Mouse (Mus musculus) R1 (cell line): ENCODE data around the gene Cyp8b1.
A peak's percentile ranks its signal among the peaks of the same experiment; 100 is the strongest.

Source experiments
- DNase-seq: peaks from one replicate; pipeline ENCODE4 v3.0.0-alpha.2; 2018; ENCODE audit warnings: low read depth, low spot score

Cyp8b1 gene

DNA sequence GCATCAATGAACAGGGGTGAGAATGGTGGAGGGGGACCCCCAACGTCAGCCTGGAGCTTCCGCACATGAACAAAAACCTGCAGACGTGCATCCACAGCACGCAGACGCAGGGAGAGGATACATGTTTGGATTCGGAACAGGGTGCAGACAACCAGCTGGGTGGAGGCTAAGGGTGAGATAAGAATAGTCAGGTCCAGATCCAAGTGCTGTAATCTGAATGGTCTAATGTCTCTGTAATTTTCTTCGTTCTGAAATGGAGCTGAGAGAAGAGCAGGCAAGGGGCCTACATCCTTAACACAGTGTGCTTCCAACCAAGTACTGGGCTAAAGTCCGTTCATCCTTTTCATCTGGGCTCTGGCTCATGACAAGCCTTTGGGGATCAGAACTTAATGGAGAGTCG, 24.8 kb downstream of the Cyp8b1 start:
- DNase-seq: no peak

DNA sequence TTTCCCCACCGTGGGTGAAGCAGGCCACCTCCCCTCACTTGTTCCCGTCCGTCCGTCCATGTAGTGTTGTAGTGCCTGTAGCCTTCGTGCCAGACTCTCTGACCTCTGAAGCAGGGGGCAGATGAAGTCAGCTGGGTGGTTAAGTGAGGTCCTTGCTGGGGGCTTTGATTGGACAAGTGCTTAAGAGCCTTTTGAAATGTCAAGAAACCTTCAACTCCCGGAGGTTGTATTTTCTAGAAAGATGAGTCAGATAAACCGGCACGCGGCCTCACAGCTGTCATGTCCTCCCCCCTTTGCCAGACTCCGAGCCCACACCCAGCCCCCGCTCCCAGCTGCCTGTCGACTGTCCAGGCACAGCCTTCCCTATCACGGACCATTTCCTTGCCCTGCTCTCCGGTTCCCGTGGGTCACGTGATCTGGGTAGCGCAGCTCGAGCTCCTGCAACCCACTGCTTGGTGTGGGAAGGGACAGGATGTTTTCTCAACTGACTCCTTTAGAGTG, 25.6 kb downstream of the Cyp8b1 start:
- no peak for DNase-seq

DNA sequence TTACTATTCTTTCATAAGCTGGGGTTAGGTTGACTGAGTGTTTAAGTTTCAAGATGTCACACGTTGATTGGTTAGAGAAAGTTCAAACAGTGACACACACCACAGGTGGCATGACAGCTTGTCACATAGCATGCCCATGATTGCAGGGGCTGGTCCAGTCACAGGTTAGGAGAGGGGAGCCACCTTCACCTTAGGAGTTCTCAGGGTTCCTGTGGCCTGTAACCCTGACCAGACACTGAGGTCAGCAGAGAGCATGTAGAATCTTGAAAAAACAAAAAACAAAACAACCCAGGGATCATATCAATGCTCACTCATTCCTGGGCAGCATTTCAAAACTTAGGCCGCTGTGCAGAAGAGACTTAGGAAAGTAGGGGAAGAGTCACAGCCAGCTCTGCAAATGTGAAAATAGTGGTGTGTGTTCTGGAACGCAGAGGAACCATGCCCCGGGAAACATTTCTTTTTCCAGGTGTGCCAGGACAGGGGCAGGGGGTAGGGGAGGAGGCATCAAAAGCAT, 26.1 kb downstream of the Cyp8b1 start:
- no peak for DNase-seq

DNA sequence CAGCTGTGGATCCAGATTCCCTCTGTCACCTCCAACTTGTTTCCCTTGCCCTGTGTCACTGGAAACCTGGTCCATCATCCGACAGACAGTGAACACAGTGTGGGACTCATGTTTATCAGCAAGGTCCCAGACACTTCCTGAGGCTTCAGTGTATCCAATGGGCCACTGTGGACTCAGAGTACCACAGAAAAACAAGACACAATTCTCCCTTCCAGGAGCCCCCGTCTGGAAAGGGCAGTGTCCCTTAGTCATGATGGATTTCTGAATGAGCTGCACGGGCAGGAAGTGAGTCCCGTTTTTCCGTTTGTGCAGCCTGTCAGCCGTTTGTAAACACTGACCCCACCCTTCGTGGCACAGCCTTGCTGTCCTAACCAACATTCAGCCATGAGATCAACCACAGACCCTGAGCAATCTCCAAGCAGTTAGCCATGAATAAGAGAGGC, 34.1 kb downstream of the Cyp8b1 start:
- DNase-seq: no peak

DNA sequence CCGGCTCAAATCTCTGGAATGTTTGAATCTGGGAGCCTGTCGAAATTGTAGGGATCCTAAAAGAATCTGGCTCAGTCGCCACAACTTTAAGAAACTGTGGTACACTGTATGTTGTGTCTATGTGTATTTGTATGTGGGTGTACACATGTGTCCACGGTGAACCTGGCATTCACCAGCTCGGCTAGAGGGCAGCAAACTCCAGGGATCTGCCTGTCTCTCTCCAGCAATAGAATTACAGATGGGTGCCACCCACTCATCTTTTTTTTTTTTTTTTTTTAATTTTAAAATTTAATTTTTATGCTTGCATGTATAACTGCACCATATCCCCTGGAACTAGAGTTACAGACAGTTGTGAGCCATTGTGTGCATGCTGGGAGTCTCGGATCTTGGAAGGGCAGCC, 34.8 kb downstream of the Cyp8b1 start:
- no peak for DNase-seq

DNA sequence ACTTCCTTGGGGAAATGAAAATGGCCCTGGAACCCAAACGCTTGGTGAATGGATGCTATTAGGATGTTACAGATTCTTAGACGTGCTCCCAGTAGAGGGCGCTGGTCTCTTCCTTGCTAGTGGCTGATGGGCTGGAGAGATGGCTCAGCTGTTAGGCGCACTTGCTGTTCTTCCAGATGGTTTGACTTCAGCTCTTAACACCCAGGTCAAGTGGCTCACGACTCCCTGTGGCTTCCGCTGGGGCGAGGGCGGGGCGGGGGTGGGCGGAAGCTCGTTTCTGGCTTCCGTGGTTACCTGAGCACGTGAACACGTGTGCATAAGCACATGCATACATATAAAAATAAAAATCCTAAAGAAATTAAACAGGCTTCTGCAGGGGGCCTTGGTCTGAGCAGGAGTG, 35.3 kb downstream of the Cyp8b1 start:
- peak; percentile 84 for DNase-seq

DNA sequence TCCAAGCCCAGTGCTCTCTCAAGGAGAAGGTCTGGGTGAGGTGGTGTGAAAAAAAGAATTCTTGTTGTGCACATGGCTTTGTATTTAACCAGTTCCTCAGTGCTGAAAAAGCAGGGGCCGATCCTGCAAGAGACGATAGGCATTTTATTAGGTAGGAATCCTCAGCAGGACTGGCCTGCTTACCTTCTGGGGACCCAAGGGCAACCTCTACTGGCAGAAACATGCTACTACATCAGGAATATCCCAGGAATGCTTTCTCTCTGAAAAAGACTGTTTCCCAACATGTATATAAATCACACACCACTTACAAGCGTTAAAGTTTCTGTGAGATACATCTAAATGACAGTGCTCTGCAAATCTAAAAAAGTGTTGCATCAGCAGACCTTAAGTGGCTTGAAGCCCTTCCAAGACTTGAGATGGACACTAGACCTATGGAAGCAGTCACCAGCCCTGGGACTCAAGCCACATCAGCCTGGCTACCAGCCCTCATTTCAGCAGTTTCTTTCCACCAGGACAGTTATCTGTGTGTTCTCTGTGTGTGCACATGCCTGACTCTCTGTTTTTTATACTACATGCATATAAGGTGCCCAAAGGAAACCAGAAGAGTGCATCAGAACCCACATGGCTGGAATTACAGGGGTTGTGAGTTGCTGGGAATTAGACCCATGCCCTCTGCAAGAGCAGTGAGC, 38.9 kb downstream of the Cyp8b1 start:
- peak; percentile 63 for DNase-seq

DNA sequence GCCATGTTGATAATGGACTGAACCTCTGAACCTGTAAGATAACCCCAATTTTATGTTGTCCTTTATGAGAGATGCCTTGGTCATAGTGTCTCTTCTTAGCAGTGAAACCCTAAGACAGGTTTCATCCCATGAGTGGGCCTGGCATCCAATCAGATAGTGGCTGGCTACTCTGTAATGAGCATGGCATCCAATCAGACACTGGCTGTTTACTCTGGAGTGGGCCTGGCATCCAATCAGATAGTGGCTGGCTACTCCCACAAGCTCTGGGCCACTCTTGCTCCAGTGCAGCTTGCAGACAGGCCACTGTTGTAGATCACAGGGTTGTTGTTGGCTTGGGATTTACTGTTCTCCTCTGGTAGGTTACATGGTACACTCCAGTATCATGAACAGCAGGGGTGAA, 42.5 kb downstream of the Cyp8b1 start:
- no peak for DNase-seq

DNA sequence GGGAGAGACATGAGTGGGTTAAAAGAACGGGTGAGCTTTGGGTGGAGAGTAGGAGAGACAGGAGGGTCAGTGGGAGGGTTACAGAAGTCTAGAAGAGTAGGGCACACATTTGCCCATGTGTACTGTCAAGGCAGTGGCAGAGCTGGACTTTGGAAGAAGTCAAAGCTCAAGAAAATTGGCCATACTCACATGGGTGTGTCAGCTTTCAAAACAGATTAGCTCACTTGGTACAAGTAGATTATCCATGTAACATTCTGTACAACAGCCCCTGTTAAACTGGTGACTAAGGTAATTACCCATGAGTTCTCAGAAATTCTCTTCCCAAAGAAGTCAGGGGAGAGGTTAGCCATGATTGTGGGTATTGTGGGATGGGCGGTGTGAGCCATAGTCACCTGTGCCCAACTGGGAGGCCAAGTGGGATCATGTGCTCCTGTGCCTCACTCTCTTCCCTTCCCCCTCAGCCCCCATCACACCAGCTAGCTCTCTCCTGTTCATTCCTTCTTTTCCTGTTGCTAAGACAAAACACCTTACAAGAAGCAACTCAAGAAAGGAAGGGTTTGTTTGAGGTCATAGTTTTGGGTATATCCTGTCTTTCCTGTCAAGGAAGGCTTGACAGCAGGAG, 43.9 kb downstream of the Cyp8b1 start:
- no peak for DNase-seq

DNA sequence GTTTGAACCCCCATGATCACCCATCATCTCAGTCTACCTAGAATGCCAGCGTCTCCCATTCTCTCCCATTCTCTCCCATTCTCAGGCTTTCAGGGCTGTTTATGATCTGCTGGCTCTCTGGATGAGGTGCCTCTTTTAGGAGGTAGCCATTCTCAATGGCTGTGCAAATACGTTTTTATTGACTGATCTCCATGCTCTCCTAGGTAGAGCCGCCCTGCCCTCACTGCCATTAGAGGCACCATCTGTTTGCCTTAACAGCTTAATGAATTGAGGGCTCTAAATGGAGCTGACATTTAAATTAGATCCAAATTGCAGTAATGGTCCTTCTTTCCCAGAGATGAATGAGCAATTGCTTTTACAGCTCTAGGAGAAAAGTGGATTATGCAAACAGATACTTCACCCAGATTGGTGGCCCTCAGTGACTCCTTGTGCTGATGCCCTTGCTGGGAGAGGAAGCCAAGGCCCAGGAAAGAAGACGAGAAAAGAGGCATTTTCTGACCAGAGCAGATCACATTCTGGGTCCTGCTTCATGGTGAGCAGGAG, 46.1 kb downstream of the Cyp8b1 start:
- DNase-seq: no peak

DNA sequence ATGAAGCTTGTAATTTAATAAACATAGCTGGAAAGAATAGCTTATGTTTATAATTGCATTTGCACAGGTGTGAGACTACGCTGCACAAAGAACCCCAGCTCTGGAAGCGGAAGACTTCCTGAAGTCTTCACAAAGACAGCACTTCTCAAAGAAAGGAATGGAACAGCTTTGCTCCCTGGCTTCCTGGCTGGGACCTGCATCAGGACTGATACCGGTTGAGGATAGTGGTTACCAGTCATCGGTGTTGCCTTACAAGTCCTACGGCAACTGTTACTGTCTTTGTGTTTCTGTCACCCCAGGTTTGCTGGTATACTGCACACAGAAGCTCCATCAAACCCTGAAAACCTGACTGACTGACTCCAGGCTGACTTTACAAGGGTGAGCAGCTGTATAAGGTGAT, 46.7 kb downstream of the Cyp8b1 start:
- DNase-seq: no peak

DNA sequence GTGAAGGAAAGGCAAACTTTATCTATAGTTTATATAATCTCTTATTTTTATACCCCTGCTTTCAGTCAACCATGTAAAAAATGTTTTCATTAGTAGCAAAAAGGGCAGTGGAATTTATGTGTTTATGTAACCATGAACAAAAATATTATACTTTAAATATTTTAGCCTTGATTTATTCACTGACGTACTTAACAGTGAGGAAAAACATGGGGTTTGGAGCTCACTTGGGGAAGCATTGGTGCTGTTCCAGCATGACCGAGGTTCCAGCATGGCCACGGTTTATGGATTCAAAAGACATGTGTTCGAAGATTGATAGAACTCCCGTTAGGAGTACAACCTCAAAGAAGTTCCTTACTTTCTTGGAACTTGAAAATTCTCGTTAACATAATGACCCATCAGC, 47.9 kb downstream of the Cyp8b1 start:
- DNase-seq: no peak

DNA sequence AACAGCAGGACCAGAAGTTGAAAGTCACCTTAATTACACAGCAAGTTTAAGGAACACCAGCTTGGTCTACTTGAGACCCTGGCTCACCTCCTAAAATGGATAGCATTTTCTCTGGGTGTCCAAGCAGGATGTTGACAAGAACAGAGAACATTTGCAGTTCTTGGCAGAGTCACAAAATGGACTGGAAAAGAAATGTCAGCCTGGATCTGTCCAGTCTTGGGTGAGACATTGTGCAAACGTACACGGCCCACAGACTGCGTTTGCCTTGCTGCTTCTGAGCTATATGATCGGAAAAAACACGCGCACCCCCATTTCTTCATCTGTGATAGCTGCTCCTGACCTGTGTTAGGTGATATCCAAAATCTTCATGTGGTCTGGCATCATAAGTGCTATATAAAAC, 48.5 kb downstream of the Cyp8b1 start:
- DNase-seq: no peak

DNA sequence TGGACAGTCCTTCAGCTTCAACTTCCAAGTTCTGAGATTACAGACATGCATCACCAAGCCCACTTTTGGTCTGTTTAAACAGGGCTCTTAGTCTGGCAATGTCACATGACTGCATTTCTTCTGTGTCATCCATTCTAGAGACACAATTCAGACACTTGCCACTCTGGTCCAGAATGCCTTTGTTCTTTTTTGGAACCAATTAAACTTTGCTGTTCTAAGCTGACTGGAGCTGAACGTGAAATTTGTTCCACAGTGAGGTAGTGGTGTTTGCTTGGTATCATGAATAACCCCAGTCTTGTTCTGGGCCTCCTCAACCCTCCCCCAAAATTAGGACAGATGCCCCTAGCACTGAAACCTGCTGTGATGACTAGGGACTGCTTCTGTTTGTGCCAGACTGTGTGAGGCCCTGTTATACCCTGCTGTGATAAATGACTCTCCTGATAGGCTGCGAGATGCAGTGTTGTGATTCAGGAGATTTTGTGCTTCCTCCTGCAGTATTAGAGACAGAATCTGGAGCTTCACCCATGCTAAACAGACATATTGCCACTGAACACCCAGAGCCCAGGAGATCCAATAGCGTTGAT, 50.6 kb downstream of the Cyp8b1 start:
- DNase-seq: no peak

DNA sequence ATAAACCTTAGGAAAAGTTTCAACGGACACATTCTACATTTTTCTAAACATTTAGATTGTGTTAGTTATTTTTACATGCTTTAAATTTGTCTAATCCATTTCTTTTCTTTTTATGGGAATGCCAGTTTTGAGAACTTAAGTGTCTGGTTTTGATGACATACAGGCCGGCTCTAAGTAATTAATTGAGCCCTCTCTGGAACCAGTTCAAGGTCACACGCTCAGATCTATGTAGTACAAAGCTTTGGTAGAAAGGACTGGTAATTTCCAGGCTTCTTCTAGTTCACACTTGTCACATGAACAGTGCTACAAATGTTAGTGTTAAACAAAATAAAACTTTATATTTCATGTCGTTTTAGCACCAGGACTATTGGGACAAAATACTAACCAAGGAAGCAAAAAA, 51.3 kb downstream of the Cyp8b1 start:
- DNase-seq: no peak
